Mouse (Mus musculus) neutrophil, adult 5-6 weeks (primary cell): ENCODE results near the gene Vdac2. TPM values are rescaled to one million over a fixed set of nuclear protein-coding genes. Genes with fewer than 3 reads are reported as not detected.

Source experiments
- total RNA-seq: library from RNA; stranded (forward); fragments of 200-1000 nt; gene quantifications from 2 replicates; pipeline ENCODE4 v1.2.3, GENCODE M21; 2017

Gene Vdac2
- total RNA-seq, 1 experiment from 2014 or later, result 144 TPM

Other genes starting within 250 kb of the Vdac2 start
- gene Dupd1, start 110.7 kb upstream of the Vdac2 start, total RNA-seq, result not detected in 2 replicates
- 20.5 and 22.8 TPM in 2 replicates for gene Samd8, start 74.7 kb upstream of the Vdac2 start, total RNA-seq
- gene Dusp13, start 74.1 kb upstream of the Vdac2 start, total RNA-seq, result not detected in 2 replicates
- 9.5 and 17.2 TPM in 2 replicates for gene Comtd1, start 23.7 kb downstream of the Vdac2 start, total RNA-seq
- 0.58 and 0.61 TPM in 2 replicates for gene Zfp503, start 164.4 kb downstream of the Vdac2 start, total RNA-seq
- 5.2 and 6.9 TPM in 2 replicates for gene Lrmda, start 194.5 kb downstream of the Vdac2 start, total RNA-seq